Mouse (Mus musculus) midbrain, embryonic 16.5 days (tissue): Measurements from ENCODE around the gene Herc6. TPM values are rescaled to one million over a fixed set of nuclear protein-coding genes. Genes with fewer than 3 reads are reported as not detected.

Source experiments
- ATAC-seq: fragments of 200-750 bp; cut with Nextera tagmentation; 2 replicates; pipeline ENCODE4 v1.8.0; 2017; ENCODE audit warnings: moderate TSS enrichment
- H3K27ac ChIP-seq: fragments of 300-500 bp; sonication (generic); 2 replicates; pipeline ENCODE4 v1.5.1; 2014; ENCODE audit warnings: mild to moderate bottlenecking, low read length, mixed read lengths
- H3K27me3 ChIP-seq: fragments of 300-500 bp; sonication (generic); 2 replicates; pipeline ENCODE4 v1.6.1; 2014; ENCODE audit warnings: low read depth, low read length, mixed read lengths; ENCODE audit not compliant: control insufficient read depth, insufficient read depth
- H3K36me3 ChIP-seq: fragments of 300-500 bp; sonication (generic); 2 replicates; pipeline ENCODE4 v1.6.1; 2014; ENCODE audit warnings: mild to moderate bottlenecking, low read length, moderate library complexity, mixed read lengths; ENCODE audit not compliant: control insufficient read depth, insufficient read depth
- H3K4me1 ChIP-seq: fragments of 300-500 bp; sonication (generic); 2 replicates; pipeline ENCODE4 v1.6.1; 2014; ENCODE audit warnings: mild to moderate bottlenecking, low read length, mixed read lengths; ENCODE audit not compliant: control insufficient read depth, insufficient read depth
- H3K4me2 ChIP-seq: fragments of 300-500 bp; sonication (generic); 2 replicates; pipeline ENCODE4 v1.6.1; 2014; ENCODE audit warnings: mild to moderate bottlenecking, low read length, mixed read lengths
- H3K4me3 ChIP-seq: fragments of 300-500 bp; sonication (generic); 2 replicates; pipeline ENCODE4 v1.5.1; 2014; ENCODE audit warnings: low read depth, mild to moderate bottlenecking, low read length, moderate library complexity, mixed read lengths
- H3K9ac ChIP-seq: fragments of 300-500 bp; sonication (generic); 2 replicates; pipeline ENCODE4 v1.6.1; 2014; ENCODE audit warnings: low read depth, low read length, mixed read lengths
- H3K9me3 ChIP-seq: fragments of 300-500 bp; sonication (generic); replicated peaks from 2 replicates; pipeline ENCODE4 v1.6.1; 2014; ENCODE audit warnings: mild to moderate bottlenecking, low read length, mixed read lengths; ENCODE audit not compliant: control insufficient read depth, poor library complexity, severe bottlenecking
- WGBS: fragments of 180-500 bp; shearing (Covaris S2); extraction: QIAGEN DNeasy Blood & Tissue Kit; methylation state at CpG from one replicate; pipeline ENCODE4 v1.1.7; 2014; 5-methylcytosine and 5-hydroxymethylcytosine counted together
- polyA plus RNA-seq: library from polyadenylated mRNA; unstranded; fragments of >200 nt; fragmentation: Nextera tagmentation; extraction: Ambion mirVana; gene quantifications from 2 replicates; pipeline ENCODE4 v1.2.1, GENCODE M21; 2015

The Herc6 gene
- polyA plus RNA-seq, 1 experiment from 2014 or later = 0.83 TPM

GRCm38 (mm10) chr6:57702376-57702742 is 121.6 kb downstream of the Herc6 start, which contains the start of gene Lancl2:
Gene Lancl2 (plus strand): TSS chr6:57702540.
- Histone ChIP-seq H3K4me1 (peaks cover 22% of the 10 kb centered on the region), H3K36me3 (no peaks in the 10 kb centered on the region), H3K4me2 (peak within 1 kb of the TSS; percentile 75), H3K27ac (peak within 1 kb of the TSS; percentile 98), H3K9me3 (no peaks in the 10 kb centered on the region), H3K27me3 (no peaks in the 10 kb centered on the region), H3K4me3 (peak within 1 kb of the TSS; percentile 66), H3K9ac (peak within 1 kb of the TSS; percentile 94)
- peak; percentile 41 for ATAC-seq
- under 1% methylated on average over 10 of the region's 10 CpGs for WGBS

- no peaks in the 10 kb centered on the region for H3K9me3 ChIP-seq
- H3K4me1 ChIP-seq = peaks cover 22% of the 10 kb centered on the region
- no peaks in the 10 kb centered on the region for H3K27me3 ChIP-seq
- H3K27ac ChIP-seq = peak overlapping the region; percentile 98
- ATAC-seq = peak; percentile 98
- H3K4me2 ChIP-seq = peak overlapping the region; percentile 75
- under 1% methylated on average over 59 of the region's 59 CpGs for WGBS
- peak overlapping the region; percentile 94 for H3K9ac ChIP-seq
- peak overlapping the region; percentile 66 for H3K4me3 ChIP-seq
- no peaks in the 10 kb centered on the region for H3K36me3 ChIP-seq
Measured at GRCm38 (mm10) chr6:57702743-57703499, 122.1 kb downstream of the Herc6 start.

- H3K27ac ChIP-seq = peak overlapping the region; percentile 98
- ATAC-seq = peak; percentile 56
- peak overlapping the region; percentile 75 for H3K4me2 ChIP-seq
- no peaks in the 10 kb centered on the region for H3K36me3 ChIP-seq
- H3K9me3 ChIP-seq = no peaks in the 10 kb centered on the region
- H3K4me1 ChIP-seq = peaks cover 22% of the 10 kb centered on the region
- no peaks in the 10 kb centered on the region for H3K27me3 ChIP-seq
- WGBS = 19% methylated on average over 2 of the region's 2 CpGs
- peak overlapping the region; percentile 94 for H3K9ac ChIP-seq
- peak overlapping the region; percentile 66 for H3K4me3 ChIP-seq
Measured at GRCm38 (mm10) chr6:57703703-57704102, 122.9 kb downstream of the Herc6 start.

- H3K36me3 ChIP-seq = no peaks in the 10 kb centered on the region
- no peak for ATAC-seq
- H3K4me2 ChIP-seq = no peak overlapping the region
- H3K9me3 ChIP-seq = no peaks in the 10 kb centered on the region
- no peak overlapping the region for H3K4me3 ChIP-seq
- 84% methylated on average over 1 of the region's 1 CpGs for WGBS
- H3K4me1 ChIP-seq = peaks cover 12% of the 10 kb centered on the region
- no peaks in the 10 kb centered on the region for H3K27me3 ChIP-seq
- H3K9ac ChIP-seq = no peak overlapping the region
- no peak overlapping the region for H3K27ac ChIP-seq
Measured at GRCm38 (mm10) chr6:57706721-57707120, 125.9 kb downstream of the Herc6 start.

- WGBS = 57% methylated on average over 1 of the region's 1 CpGs
- Histone ChIP-seq H3K9ac (no peak overlapping the region), H3K4me3 (no peak overlapping the region), H3K4me2 (no peak overlapping the region), H3K36me3 (no peaks in the 10 kb centered on the region), H3K9me3 (no peaks in the 10 kb centered on the region), H3K27ac (no peak overlapping the region), H3K27me3 (no peaks in the 10 kb centered on the region), H3K4me1 (no peaks in the 10 kb centered on the region)
- no peak for ATAC-seq
Measured at GRCm38 (mm10) chr6:57711726-57712125, 130.9 kb downstream of the Herc6 start.

Other genes with a start within 250 kb of the Herc6 start
- not detected in 2 replicates for gene Vmn1r17, start 217.3 kb upstream of the Herc6 start, polyA plus RNA-seq
- not detected in 2 replicates for gene Vmn1r18, start 185.2 kb upstream of the Herc6 start, polyA plus RNA-seq
- not detected in 2 replicates for gene Vmn1r19, start 177.2 kb upstream of the Herc6 start, polyA plus RNA-seq
- gene Vmn1r20, start 152.1 kb upstream of the Herc6 start, polyA plus RNA-seq = not detected in 2 replicates
- gene Ppm1k, start 45.5 kb upstream of the Herc6 start, polyA plus RNA-seq = 6.6 and 7.2 TPM in 2 replicates
- gene Pyurf, start 111.1 kb downstream of the Herc6 start, polyA plus RNA-seq = 13.9 and 15.5 TPM in 2 replicates
- gene Lancl2, start 121.5 kb downstream of the Herc6 start, polyA plus RNA-seq = 104 and 105 TPM in 2 replicates
- 254 and 266 TPM in 2 replicates for gene Vopp1, start 244.2 kb downstream of the Herc6 start, polyA plus RNA-seq